Mouse (Mus musculus): Measurements from ENCODE around the gene Spns1.

- TF ChIP-seq NRF1 (IDR thresholded peaks at IDR 0.05; ENCODE audit: low read depth, low read length) = peak; percentile 54; the same call in 1 of the 2 replicates
- TF ChIP-seq E2F4 (IDR thresholded peaks at IDR 0.05; ENCODE audit: insufficient replicate concordance, low read depth, low read length) = peak; percentile 99
- no peak for TF ChIP-seq CTCF (conservative IDR thresholded peaks at IDR 0.05 in 1 of 2, IDR thresholded peaks at IDR 0.05 in 1 of 2; ENCODE audit: low read depth in 2 of 2, low read length in 2 of 2)
Observed at GRCm38 (mm10) chr7:126396298-126397119, 19.3 kb upstream of the Spns1 start, which contains the start of gene Nfatc2ip.
